Mouse (Mus musculus) ES-Bruce4 (cell line): ENCODE data around the gene Grip1.

Experiments used
- CTCF ChIP-seq: IDR thresholded peaks from one replicate; pipeline ENCODE4 v1.8.1; 2011; ENCODE audit warnings: low read depth, low read length
- EP300 ChIP-seq: IDR thresholded peaks from 2 replicates; pipeline ENCODE4 v1.6.1; 2011; ENCODE audit warnings: low read depth, low read length; ENCODE audit not compliant: insufficient read depth

DNA sequence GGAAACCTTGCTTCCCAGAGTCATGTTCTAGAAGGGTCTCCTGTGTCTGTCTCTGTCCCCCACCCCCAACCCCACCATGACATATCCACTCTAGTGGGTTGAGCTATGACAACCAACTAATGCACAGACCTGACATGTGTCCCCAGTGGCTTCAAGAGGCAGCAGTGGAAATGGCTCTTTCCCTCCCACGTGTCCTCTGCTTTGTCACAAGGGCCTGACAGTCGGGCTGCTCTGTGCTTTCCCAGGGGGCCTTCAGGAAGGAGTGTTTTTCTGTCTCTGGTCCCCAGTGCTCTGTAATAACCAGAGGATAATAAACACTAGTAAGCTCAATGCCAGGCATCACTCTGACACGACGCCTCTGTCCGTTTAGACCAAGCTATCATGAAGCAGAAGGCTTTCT, 271.7 kb downstream of the Grip1 start:
- TF ChIP-seq CTCF (no peak), EP300 (no peak)
